Mouse (Mus musculus) T-cell, adult 2 months (primary cell): ENCODE data around the gene Rundc3a.

Source experiments
- DNase-seq: peaks from one replicate; pipeline ENCODE4 v3.0.0; 2022; ENCODE audit warnings: low spot score

Gene Rundc3a

GRCm38 (mm10) chr11:102433866-102434265 lies 40.7 kb downstream of the Rundc3a start:
- DNase-seq = no peak

GRCm38 (mm10) chr11:102434406-102434805 lies 41.2 kb downstream of the Rundc3a start:
- DNase-seq = peak; percentile 74

- no peak for DNase-seq
These were observed 41.9 kb downstream of the Rundc3a start for GRCm38 (mm10) chr11:102434816-102435705.

GRCm38 (mm10) chr11:102435754-102436470 lies 42.7 kb downstream of the Rundc3a start:
- DNase-seq = no peak

- DNase-seq = no peak
These were observed 43.2 kb downstream of the Rundc3a start for GRCm38 (mm10) chr11:102436471-102436790.

GRCm38 (mm10) chr11:102437120-102438061 lies 44.2 kb downstream of the Rundc3a start:
- DNase-seq = no peak

GRCm38 (mm10) chr11:102438212-102439092 lies 45.2 kb downstream of the Rundc3a start:
- DNase-seq = peak; percentile 34

GRCm38 (mm10) chr11:102439093-102440082 lies 46.2 kb downstream of the Rundc3a start:
- DNase-seq = no peak

- no peak for DNase-seq
These were observed 47.1 kb downstream of the Rundc3a start for GRCm38 (mm10) chr11:102440255-102440654.

GRCm38 (mm10) chr11:102441434-102441833 lies 48.2 kb downstream of the Rundc3a start:
- no peak for DNase-seq

- no peak for DNase-seq
These were observed 48.9 kb downstream of the Rundc3a start for GRCm38 (mm10) chr11:102442089-102442488.

GRCm38 (mm10) chr11:102443740-102444139 lies 50.5 kb downstream of the Rundc3a start:
- DNase-seq = no peak

GRCm38 (mm10) chr11:102444321-102444720 lies 51.1 kb downstream of the Rundc3a start:
- DNase-seq = no peak

- no peak for DNase-seq
These were observed 51.6 kb downstream of the Rundc3a start for GRCm38 (mm10) chr11:102444781-102445180.

- DNase-seq = no peak
These were observed 52.2 kb downstream of the Rundc3a start for GRCm38 (mm10) chr11:102445264-102445890.

- DNase-seq = no peak
These were observed 52.7 kb downstream of the Rundc3a start for GRCm38 (mm10) chr11:102445891-102446361.

- DNase-seq = no peak
These were observed 53.6 kb downstream of the Rundc3a start for GRCm38 (mm10) chr11:102446581-102447461.

GRCm38 (mm10) chr11:102447497-102447896 lies 54.3 kb downstream of the Rundc3a start, which contains the start of gene Fam171a2:
Gene Fam171a2, minus strand, starts transcription at chr11:102447682.
- peak; percentile 71 for DNase-seq
